10 mouse cellular contexts compared by ENCODE assay signal in genomic region chr11:72094442-72094841, GRCm38 (mm10). TPM values are rescaled to one million over a fixed set of nuclear protein-coding genes. Genes with fewer than 3 reads are reported as not detected.
A peak's percentile ranks its signal among the peaks of the same experiment; 100 is the strongest.
DNase-seq lines count a peak whose midpoint lies in the region.
"Had no signal": no experiment of that assay in that cellular context is flagged by ENCODE, and none has a peak within 500 bp of the region (broad histone marks: within the 10 kb centered on the region; RNA-seq: fewer than 3 reads in every experiment).

No protein-coding gene starts in this region.

- peak; percentile 59 for DNase-seq in cerebellum, adult 9-10 months
- no peak for DNase-seq in cerebellum, adult 8-10 months
- peak; percentile 48 for DNase-seq in 3T3-L1 (ENCODE audit: low read depth, low spot score)
- peak; percentile 47 for DNase-seq in heart, adult 8-10 months (ENCODE audit: low spot score)
- DNase-seq in kidney, postnatal 36 days: peak; percentile 51 to 60
- DNase-seq in thymus, postnatal 14 days: no peak
- no peak for DNase-seq in left cerebral cortex, adult 8-10 months (ENCODE audit: low spot score in 2 of 2)
- DNase-seq in right cerebral cortex, postnatal 25 days: no peak
- DNase-seq: B cell, adult 2 months; thymus, adult 18-20 months had no signal

RNA-seq across cellular contexts. Expression of gene Pitpnm3, which starts 41.1 kb away (rescaled TPM):
- total RNA-seq in heart, adult 8-10 months (2022): 1 to 10 TPM; 1.1 to 2.1 (median 1.9) TPM
- total RNA-seq in left cerebral cortex, adult 8-10 months (2022): 10 to 100 TPM; 67.0 to 79.6 (median 74.5) TPM

RNA-seq across cellular contexts. Expression of gene Pimreg, which starts 52.6 kb away (rescaled TPM):
- 1 to 10 TPM in 1 of 4 experiments, under 1 TPM in 2, not detected in 1; 0.41 to 1.4 (median 0.65) TPM for total RNA-seq in heart, adult 8-10 months (2022)
- 1 to 10 TPM in 2 of 4 experiments, under 1 TPM in 2; 0.23 to 2.0 (median 0.98) TPM for total RNA-seq in left cerebral cortex, adult 8-10 months (2022)

RNA-seq across cellular contexts. Expression of gene Aipl1, which starts 57.1 kb away (rescaled TPM):
- under 1 TPM in 1 of 4 experiments, not detected in 3; 0.13 TPM for total RNA-seq in heart, adult 8-10 months (2022)
- total RNA-seq in left cerebral cortex, adult 8-10 months (2022): under 1 TPM in 1 of 4 experiments, not detected in 3; 0.14 TPM

Comparison
In these comparisons a context has a peak if more than half of its experiments do, and no peak if none do; other contexts are left out.
1. DNase-seq: peak in cerebellum, adult 9-10 months (single experiment), 3T3-L1 (single experiment), heart, adult 8-10 months (single experiment) and kidney, postnatal 36 days (2 of 2); none in cerebellum, adult 8-10 months (single experiment), thymus, postnatal 14 days (single experiment), left cerebral cortex, adult 8-10 months (0 of 2) and right cerebral cortex, postnatal 25 days (single experiment).
2. RNA of gene Pitpnm3, which starts 41.1 kb away (total RNA-seq): 67.0 to 79.6 TPM in left cerebral cortex, adult 8-10 months; 1.1 to 2.1 TPM in heart, adult 8-10 months; every median in the first group is over 10 times any median in the second.